Mouse (Mus musculus) granulocyte monocyte progenitor cell, adult 5-6 weeks (primary cell): ENCODE measurements around the gene Aip. TPM values are rescaled to one million over a fixed set of nuclear protein-coding genes. Genes with fewer than 3 reads are reported as not detected.

ENCODE experiments used
- ATAC-seq: replicated peaks from 2 replicates; pipeline ENCODE4 v1.8.0; 2016; ENCODE audit warnings: mild to moderate bottlenecking, moderate TSS enrichment, inconsistent platforms; ENCODE audit not compliant: poor library complexity, severe bottlenecking
- total RNA-seq, 2 experiments: library from RNA; stranded (forward) in 1 of 2; stranded (reverse) in 1 of 2; fragments of 200-712, 200-1000 nt in 1 of 2; fragments of >200 nt in 1 of 2; fragmentation: Nextera tagmentation in 1 of 2; gene quantifications; 2 replicates each; pipeline ENCODE4 v1.2.3; 2014 to 2017

Aip gene
- total RNA-seq (2014; fragmentation: Nextera tagmentation) (19.6 and 60.2 TPM in 2 replicates), total RNA-seq (2017) (31.3 and 38.6 TPM in 2 replicates)

GRCm38 (mm10) chr19:4125741-4126696 is at the start of gene Aip:
Gene Aip (minus strand): TSS chr19:4125858.
- peak; percentile 75 for ATAC-seq

GRCm38 (mm10) chr19:4172925-4173324 is 47.3 kb upstream of the Aip start:
- ATAC-seq: no peak

- ATAC-seq: peak; percentile 35
Observed at GRCm38 (mm10) chr19:4171393-4172290, 46.0 kb upstream of the Aip start.

GRCm38 (mm10) chr19:4170723-4171392 is 45.2 kb upstream of the Aip start:
- ATAC-seq: no peak

DNA sequence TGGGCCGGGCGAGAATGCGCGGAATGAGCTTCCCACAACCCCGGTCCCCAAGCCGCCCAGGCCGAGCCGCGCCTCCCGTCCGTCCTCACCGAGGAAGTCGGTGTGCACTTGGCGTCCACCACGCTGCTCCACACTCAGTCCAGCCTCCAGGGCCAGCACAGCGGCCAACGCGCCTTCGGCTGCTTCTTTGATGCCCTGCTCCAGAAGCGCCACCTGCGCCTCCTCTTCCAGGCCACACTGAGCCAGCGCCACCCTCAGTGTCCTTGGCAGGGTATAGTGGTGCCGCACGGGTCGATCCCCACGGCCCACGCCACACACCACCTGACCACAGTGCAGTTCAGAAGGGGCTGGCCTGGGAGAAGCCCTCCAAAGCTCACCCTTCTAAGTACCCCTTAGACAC is 44.2 kb upstream of the Aip start:
- no peak; the same call in 1 of the 2 replicates for ATAC-seq

DNA sequence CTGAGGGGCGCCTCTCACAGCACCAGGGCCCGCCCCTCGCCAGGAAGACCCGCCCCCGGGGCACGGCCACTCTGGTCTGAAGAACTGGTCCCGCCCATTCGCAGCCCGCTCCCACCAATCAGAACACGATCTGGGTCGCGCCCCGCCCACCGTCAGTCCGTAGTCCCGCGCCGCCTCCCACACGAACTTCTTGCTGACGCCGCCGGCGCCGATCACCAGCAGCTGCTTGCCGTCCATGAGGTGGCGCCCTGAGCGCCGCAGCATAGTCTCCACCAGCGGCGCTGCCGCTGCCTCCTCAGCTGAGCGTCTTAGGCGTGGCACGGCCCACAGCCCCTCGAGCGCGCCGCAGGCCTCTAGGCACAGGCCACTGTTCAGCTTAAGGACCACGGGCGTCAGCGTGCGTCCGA is 43.7 kb upstream of the Aip start:
- peak; percentile 93 for ATAC-seq

DNA sequence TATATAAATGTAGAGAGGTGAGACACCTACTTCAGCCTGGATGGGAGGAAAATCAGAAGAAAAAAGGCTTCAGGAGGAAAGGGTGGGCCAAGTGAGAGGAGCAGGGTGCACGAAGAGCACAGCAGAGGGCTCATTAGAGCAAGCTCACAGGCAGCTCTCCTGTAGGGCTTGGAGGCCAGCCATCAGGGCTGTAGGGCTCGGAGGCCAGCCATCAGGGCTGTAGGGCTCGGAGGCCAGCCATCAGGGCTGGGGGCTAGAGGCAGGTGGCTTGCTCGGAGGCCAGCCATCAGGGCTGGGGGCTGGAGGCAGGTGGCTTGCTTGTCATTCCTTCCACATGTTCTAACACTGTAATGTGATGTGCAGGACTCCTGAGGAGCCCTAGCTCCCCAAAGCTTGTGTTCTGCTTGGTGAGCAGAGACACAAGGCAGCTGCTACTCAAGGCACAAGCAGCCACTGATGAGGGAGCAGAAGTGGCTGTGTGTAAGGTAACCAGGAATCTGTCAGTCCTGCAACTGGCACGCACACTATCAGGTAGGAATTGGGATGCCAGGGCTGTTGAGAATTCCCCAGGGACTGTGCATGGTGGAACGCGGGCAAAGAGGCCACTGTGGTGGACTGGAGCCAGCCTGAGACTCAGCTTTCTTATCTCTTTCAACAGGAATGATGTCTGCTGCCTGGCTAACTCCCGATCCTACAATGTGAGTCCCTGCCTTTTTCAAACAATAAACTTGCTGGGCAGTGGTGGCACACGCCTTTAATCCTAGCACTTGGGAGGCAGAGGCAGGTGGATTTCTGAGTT is 41.2 kb upstream of the Aip start:
- no peak for ATAC-seq

DNA sequence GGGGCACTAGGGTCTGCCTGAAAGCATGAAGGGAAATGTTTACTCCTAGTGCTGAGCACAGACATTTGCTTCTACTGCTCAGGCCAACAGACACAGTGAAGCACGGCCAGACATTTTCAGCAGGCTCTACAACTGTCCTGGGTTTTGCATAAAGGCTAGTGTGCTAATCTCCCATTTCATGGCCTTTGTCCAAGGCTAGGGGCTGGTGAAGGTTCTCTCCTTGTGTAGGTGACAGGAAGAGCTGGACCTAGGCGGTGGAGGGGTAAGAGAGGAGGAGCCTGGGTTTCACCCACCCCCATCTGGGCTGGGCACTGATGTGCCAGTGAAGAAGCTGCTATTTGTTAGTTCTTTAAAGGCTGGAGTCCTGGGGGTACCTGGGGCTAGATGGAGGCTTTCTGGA is 39.1 kb upstream of the Aip start:
- ATAC-seq: no peak

GRCm38 (mm10) chr19:4164100-4164499 is 38.4 kb upstream of the Aip start:
- no peak for ATAC-seq

DNA sequence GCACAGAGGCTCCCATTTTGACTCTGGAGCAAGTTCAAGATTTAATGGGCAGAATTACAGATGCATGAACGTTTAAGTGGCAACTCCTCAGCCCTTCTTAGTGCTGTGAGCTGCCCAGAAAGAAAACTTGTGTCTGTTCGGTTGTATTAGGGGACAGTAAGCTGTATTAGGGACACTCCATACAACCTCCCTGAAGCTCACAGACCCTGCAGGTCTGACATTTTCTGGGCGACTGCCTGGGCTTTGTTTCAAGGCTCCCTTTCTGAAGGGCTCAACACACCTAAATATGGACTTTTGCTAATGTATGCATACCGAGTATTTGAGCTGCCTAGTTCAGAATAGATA is 37.9 kb upstream of the Aip start:
- no peak for ATAC-seq

DNA sequence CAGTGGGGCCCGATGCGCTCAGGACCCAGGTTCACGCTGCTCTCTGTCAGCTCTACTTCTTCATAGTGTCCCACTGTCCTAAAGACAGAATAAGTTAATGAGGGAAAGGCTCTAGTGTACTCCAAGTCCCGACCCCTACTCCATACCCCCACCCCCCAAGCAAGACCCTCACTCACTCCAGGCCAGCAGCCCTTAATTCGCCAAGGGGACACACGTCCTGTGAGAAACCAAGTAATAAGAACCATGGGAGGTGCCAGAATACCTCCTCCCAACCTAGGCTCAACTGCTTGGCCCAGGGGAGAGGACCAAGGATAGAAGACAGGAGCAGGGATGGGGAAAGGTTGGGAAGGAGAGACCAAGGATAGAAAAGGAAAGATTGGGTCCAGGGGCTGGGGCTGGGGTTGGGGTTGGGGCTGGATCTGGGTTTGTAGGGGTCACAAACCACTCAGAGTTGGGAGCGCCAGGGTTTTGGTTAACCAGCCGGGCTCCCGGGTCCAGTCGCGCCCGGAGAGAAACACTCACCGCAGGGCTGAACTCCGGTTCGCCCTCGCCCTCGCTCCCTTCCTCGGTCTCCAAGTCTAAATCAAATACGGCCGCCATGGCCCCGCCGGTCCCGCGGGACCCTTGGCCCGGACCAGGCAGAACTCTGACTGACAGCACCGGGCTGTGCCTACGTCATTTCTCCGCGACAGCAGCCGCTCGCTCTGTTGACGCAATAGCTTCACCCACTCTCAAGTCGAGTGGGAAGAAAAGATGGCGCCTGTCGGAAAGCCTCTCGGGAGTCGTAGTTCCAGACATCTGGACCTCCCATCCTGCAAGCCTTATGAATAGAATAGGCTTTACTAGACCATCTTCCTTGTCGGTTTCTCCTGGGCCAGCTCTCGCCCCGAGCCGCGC is 37.2 kb upstream of the Aip start, which contains the start of gene Rps6kb2:
TSS of gene Rps6kb2 (minus strand) at position 709 of the 897 bp plus-strand sequence.
- ATAC-seq: peak; percentile 90

- ATAC-seq: no peak
Observed at GRCm38 (mm10) chr19:4159049-4159448, 33.4 kb upstream of the Aip start.

- no peak for ATAC-seq
Observed at GRCm38 (mm10) chr19:4156771-4157170, 31.1 kb upstream of the Aip start.

- ATAC-seq: no peak
Observed at GRCm38 (mm10) chr19:4156073-4156579, 30.5 kb upstream of the Aip start.

- no peak for ATAC-seq
Observed at GRCm38 (mm10) chr19:4155223-4156072, 29.8 kb upstream of the Aip start.

- ATAC-seq: peak; percentile 63
Observed at GRCm38 (mm10) chr19:4154437-4155222, 29.0 kb upstream of the Aip start.

GRCm38 (mm10) chr19:4153232-4153654 is 27.6 kb upstream of the Aip start, which contains the start of gene Ptprcap:
Gene Ptprcap (plus strand): TSS chr19:4153604.
- no peak for ATAC-seq
